Mouse (Mus musculus) Muller cell, postnatal 12 days (primary cell): ENCODE results near the gene C2cd2l.
"Not testable (repeated sequence)": the region's sequence is repeated elsewhere in the genome, so short reads cannot be mapped to it uniquely, and the experiment has no call there.

Experiments used
- DNase-seq: peaks from one replicate; pipeline ENCODE4 v3.0.0-alpha.2; 2015; ENCODE audit errors: inconsistent ontology term

The C2cd2l gene

DNA sequence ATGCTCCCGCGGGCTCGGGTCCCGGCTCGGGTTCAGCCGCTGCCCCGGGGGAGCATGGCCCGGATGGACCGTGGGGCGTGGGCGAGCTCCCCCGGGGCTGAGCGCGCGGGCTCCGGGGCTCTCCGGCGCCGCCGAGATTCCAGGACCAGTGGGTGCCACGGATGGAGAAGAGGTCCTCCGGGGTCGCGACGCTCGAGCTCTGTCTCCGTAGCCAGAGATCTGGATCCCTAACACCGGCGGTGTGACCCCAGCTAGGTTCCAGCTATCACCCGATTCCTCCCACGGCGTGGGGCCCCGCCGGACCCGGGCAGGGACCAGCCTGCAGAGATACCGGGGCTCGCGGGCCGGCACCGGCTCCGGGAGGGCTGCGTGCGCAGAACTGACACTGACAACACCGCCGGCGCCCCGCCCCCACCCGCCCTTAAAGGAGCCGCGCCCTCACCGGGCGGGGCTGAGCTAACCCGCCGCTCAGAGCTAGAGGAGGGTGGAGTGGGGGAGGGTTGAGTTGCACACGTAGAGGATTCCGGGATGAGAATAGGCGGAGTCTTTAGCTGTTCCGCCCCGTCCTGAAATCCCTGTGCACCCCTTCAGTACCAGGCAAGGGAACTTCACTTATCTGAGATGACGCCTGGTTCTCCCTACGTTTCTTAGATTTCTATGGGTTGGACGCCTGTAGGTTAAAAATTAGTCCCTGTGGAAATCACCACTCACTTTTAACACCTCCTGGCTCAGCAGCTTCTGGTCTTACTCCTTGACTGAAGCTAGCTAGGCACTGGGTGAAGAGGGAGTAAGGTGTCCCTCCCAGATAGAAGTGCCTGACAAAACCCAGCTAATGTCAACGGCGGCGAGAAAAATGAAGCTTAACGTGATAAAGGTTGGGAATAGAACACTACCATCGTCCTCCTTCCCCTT, at the start of gene C2cd2l:
Gene C2cd2l (minus strand): TSS at position 399 of the 912 bp plus-strand sequence.
- peak; percentile 99 for DNase-seq

- DNase-seq = no peak
Measured at GRCm38 (mm10) chr9:44364480-44364879, 44.4 kb upstream of the C2cd2l start.

DNA sequence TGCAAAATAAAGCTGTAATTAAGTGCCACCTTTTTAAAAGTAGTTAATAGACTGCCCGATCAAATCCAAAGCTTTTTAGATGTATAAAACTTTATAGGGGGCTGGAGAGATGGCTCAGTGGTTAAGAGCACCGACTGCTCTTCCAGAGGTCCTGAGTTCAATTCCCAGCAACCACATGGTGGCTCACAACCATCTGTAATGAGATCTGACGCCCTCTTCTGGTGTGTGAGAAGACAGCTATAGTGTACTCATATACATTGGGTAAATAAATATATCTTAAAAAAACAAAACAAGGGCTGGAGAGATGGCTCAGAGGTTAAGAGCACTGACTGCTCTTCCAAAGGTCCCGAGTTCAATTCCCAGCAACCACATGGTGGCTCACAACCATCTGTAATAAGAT, 41.8 kb upstream of the C2cd2l start:
- DNase-seq = not testable (repeated sequence)

GRCm38 (mm10) chr9:44361190-44361917, 41.3 kb upstream of the C2cd2l start, which contains the start of gene Vps11:
Vps11 (minus strand) TSS chr9:44361670.
- DNase-seq = peak; percentile 89

- DNase-seq = no peak
Measured at GRCm38 (mm10) chr9:44357207-44357606, 37.1 kb upstream of the C2cd2l start.

DNA sequence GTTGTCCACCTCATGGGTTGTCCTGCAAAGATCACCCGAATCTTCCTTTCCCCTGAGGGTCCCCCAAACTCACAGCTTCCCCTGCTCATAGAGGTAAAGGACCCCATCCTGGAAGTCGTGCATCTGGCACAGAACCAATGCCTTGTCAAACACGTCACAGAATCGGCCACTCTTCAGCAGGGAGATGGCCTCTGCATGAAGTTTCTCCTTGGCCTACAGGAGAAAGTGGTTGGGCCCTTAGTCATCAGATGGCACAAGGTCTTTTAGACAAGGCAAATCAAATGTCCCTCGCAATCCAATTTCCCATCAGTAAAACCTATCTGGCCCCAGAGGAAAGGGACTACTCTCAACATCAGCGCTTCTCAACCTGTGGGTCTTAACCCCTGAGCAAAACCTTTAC, 33.1 kb upstream of the C2cd2l start:
- DNase-seq = no peak

- DNase-seq = no peak
Measured at GRCm38 (mm10) chr9:44352337-44352736, 32.3 kb upstream of the C2cd2l start.

DNA sequence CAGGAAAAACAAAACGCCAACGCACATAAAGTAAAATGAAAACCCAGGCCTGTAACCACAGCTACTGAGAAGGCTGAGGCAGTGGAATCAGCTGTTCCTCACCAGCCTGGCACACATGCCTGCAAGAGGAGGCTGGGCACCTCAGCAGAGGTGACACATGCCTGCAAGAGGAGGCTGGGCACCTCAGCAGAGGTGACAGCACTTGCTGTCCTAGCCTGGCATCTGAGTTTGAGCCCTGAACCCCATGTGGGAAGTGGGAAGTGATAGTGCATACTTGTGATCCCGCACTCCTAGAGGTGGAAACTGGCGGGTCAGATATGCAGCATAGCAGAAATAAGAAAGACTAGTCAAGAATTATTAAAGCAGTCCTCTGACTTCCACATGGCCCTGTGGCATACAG, 31.3 kb upstream of the C2cd2l start:
- DNase-seq = no peak

DNA sequence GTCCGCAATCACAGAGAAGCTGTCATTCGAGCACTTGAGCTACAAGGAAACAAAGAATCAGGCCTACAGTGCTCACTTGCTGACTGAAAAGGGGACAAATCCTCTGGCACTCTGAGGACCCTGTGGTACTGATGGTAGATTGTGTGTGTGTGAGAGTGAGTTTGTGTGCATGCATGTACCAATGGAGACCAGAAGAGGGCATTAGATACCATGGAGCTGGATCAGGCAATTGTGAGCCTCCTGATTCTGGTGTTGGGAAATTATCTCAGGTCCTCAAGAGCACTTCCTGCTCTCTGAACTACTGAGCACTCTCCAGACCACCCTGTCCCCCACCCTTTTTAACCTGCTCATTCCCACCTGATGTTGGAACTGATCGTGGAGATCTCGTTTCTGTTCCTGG, 28.5 kb upstream of the C2cd2l start:
- DNase-seq = no peak

GRCm38 (mm10) chr9:44347621-44348020, 27.5 kb upstream of the C2cd2l start:
- DNase-seq = no peak

GRCm38 (mm10) chr9:44347166-44347565, 27.1 kb upstream of the C2cd2l start:
- no peak for DNase-seq

- no peak for DNase-seq
Measured at GRCm38 (mm10) chr9:44345570-44346433, 25.7 kb upstream of the C2cd2l start.

GRCm38 (mm10) chr9:44343781-44344421, 23.8 kb upstream of the C2cd2l start, which contains the start of gene Hmbs:
Hmbs (minus strand) TSS chr9:44344228.
- DNase-seq = peak; percentile 96

DNA sequence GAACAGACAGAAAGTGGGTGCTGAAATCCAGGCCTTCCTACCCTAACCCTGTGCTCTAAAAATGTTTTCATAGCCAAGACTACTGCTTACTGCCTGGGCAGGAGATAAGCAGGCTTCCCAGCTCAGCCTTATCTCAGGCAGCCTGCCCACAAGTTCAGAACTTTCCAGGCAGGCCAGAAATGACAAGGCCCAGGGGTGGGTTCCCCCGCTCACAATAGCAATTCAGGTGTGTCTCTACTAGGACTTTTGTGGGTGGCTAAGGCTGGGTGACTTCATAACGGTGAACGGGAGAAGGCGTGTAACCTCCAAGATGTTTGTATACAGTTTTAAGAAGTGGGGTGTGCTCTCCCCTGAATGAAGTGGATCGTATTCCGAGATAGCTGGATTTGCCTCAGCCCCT, 23.2 kb upstream of the C2cd2l start:
- DNase-seq = no peak

DNA sequence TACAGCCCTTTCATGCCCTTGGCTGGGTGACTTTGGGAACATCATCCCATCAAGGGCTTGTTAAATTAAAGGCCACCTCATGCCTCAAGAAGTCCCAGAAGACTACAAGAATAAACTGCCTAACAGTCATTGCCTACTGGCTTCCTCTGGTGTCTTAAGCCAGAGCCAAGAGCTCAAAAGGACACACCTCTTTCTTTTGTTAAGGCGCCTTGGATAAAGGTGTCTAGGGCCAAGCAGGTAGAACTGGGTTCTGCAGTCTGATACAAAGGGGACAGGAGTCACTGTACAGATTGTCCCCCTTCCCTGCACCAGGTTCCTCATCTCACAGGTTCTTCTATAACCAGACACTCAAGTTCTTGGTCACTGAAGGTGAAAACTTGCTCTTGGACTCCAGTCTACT, 22.5 kb upstream of the C2cd2l start:
- DNase-seq = no peak

DNA sequence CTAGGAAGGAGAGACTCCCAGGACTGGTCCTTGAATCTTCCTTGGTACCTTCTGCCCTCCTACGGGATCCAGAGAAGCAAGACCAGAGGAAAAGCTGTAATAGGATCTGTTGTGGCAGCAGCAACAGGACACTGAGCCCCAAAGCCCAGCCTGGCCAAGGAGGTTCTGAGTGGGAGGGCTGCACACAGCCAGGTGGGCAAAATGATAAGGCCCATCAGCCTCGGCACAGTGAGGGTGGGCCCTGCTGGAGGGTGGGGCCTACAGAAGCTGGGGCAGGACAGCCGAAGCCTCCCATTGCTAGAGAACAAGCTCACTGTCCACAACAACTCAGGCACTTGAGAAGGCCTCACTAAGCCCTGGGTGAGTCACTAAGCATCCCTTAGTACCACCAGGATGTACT, 22.1 kb upstream of the C2cd2l start:
- no peak for DNase-seq

GRCm38 (mm10) chr9:44341487-44341886, 21.4 kb upstream of the C2cd2l start:
- no peak for DNase-seq

- no peak for DNase-seq
Measured at GRCm38 (mm10) chr9:44338574-44338973, 18.5 kb upstream of the C2cd2l start.

DNA sequence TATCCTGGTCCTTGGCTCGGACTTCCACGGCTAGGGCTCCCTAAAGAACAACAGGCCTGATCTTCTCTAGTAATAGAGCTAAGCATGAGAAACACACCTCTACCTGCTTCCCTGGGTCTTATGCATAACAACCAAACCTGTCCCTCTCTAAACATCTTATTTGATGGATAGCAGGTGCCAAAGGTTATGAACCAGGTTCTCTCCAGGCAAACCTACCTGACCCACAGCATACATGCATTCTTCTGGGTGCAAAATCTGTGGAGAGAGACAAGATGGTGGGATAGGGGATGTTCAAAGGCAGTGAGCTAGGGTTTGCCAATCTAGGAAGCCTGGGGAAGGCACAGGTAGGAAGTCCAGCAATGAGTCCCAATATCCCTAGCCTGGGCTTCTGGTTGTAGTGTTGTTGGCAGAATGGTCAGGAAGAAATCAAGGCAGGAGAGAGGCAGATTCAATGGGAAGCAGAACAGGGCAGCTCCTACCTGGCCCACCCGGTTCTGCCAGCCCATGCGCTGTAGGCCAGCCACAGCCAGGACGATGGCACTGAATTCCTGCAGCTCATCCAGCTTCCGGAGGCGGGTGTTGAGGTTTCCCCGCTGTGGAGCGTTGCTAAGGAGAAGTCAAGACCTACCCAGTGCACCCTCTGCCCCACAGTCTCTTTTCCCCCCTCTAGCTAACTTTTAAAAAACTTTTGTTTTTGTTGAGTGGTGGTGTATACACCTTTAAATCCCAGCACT, 17.5 kb upstream of the C2cd2l start:
- peak; percentile 28 for DNase-seq

- no peak for DNase-seq
Measured at GRCm38 (mm10) chr9:44336964-44337363, 16.9 kb upstream of the C2cd2l start.

DNA sequence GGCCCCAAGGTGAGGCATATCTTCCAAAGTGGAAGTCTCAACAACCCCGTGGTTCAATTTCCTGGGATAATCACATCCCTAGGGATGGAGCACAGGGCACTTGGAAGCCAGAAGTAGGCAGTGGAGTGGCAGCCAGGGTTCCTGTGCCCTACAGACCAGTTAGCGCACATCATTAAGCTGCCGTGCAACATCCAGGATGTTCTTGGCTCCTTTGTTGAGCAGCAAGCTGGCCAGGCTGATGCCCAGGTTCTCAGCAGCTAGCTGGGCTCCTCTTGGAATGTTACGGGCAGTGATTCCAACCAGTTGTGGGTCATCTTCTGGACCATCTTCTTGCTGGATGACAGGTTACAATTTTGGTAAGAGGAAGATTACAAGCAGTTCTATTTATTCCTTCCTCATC, 16.4 kb upstream of the C2cd2l start:
- not testable (repeated sequence) for DNase-seq
